Mouse (Mus musculus) limb, embryonic 10.5 days (tissue): Measurements from ENCODE around the gene Atp6v0e2. TPM values are rescaled to one million over a fixed set of nuclear protein-coding genes. Genes with fewer than 3 reads are reported as not detected.

Experiments
- DNase-seq: peaks from one replicate; pipeline ENCODE4 v3.0.0-alpha.2; 2017; ENCODE audit warnings: low spot score
- H3K27ac ChIP-seq: fragments of 300-500 bp; sonication (generic); 2 replicates; pipeline ENCODE4 v1.5.1; 2016; ENCODE audit warnings: mild to moderate bottlenecking
- H3K27me3 ChIP-seq: fragments of 300-500 bp; sonication (generic); 2 replicates; pipeline ENCODE4 v1.6.1; 2016; ENCODE audit warnings: low read depth, mild to moderate bottlenecking; ENCODE audit not compliant: poor library complexity, severe bottlenecking
- H3K36me3 ChIP-seq: fragments of 300-500 bp; sonication (generic); 2 replicates; pipeline ENCODE4 v1.6.1; 2016; ENCODE audit warnings: mild to moderate bottlenecking, moderate library complexity
- H3K4me1 ChIP-seq: fragments of 300-500 bp; sonication (generic); 2 replicates; pipeline ENCODE4 v1.6.1; 2016
- H3K4me3 ChIP-seq: fragments of 300-500 bp; sonication (generic); 2 replicates; pipeline ENCODE4 v1.5.1; 2016; ENCODE audit warnings: mild to moderate bottlenecking, moderate library complexity
- H3K9me3 ChIP-seq: fragments of 300-500 bp; sonication (generic); replicated peaks from 2 replicates; pipeline ENCODE4 v1.6.1; 2016; ENCODE audit warnings: mild to moderate bottlenecking
- WGBS: fragments of 180-500 bp; shearing (Covaris S2); methylation state at CpG from one replicate; pipeline ENCODE4 v1.1.7; 2016; 5-methylcytosine and 5-hydroxymethylcytosine counted together
- polyA plus RNA-seq: library from polyadenylated mRNA; unstranded; fragments of >200 nt; fragmentation: Nextera tagmentation; extraction: Ambion mirVana; gene quantifications from 2 replicates; pipeline ENCODE4 v1.2.1, GENCODE M21; 2016

The Atp6v0e2 gene
- polyA plus RNA-seq, 1 experiment from 2014 or later = 4.8 TPM

GRCm38 (mm10) chr6:48545251-48545650, 7.8 kb downstream of the Atp6v0e2 start:
- no peak for DNase-seq
- Histone ChIP-seq H3K9me3 (no peaks in the 10 kb centered on the region), H3K27ac (peak overlapping the region; percentile 42; the same call in 1 of the 2 replicates), H3K4me3 (no peak overlapping the region), H3K4me1 (peaks cover 56% of the 10 kb centered on the region), H3K27me3 (no peaks in the 10 kb centered on the region), H3K36me3 (no peaks in the 10 kb centered on the region)
- WGBS = 78% methylated on average over 5 of the region's 5 CpGs

- DNase-seq = peak; percentile 69
- Histone ChIP-seq H3K36me3 (no peaks in the 10 kb centered on the region), H3K4me3 (no peak overlapping the region), H3K4me1 (peaks cover 46% of the 10 kb centered on the region), H3K27ac (peak overlapping the region; percentile 61), H3K9me3 (no peaks in the 10 kb centered on the region), H3K27me3 (no peaks in the 10 kb centered on the region)
- 57% methylated on average over 1 of the region's 1 CpGs for WGBS
Measured at GRCm38 (mm10) chr6:48546271-48546670, 8.9 kb downstream of the Atp6v0e2 start.

GRCm38 (mm10) chr6:48546858-48547257, 9.4 kb downstream of the Atp6v0e2 start:
- Histone ChIP-seq H3K4me3 (no peak overlapping the region), H3K36me3 (no peaks in the 10 kb centered on the region), H3K9me3 (no peaks in the 10 kb centered on the region), H3K27me3 (no peaks in the 10 kb centered on the region), H3K4me1 (peaks cover 40% of the 10 kb centered on the region), H3K27ac (peak overlapping the region; percentile 61)
- DNase-seq = no peak
- WGBS = 63% methylated on average over 4 of the region's 4 CpGs

GRCm38 (mm10) chr6:48548314-48548713, 10.9 kb downstream of the Atp6v0e2 start:
- H3K9me3 ChIP-seq = no peaks in the 10 kb centered on the region
- WGBS = 86% methylated on average over 6 of the region's 6 CpGs
- H3K27me3 ChIP-seq = no peaks in the 10 kb centered on the region
- no peaks in the 10 kb centered on the region for H3K36me3 ChIP-seq
- H3K4me3 ChIP-seq = no peak overlapping the region
- H3K4me1 ChIP-seq = peaks cover 25% of the 10 kb centered on the region
- H3K27ac ChIP-seq = peak overlapping the region; percentile 54
- DNase-seq = no peak

- DNase-seq = no peak
- Histone ChIP-seq H3K4me1 (peaks cover 21% of the 10 kb centered on the region), H3K36me3 (peaks cover 12% of the 10 kb centered on the region), H3K9me3 (no peaks in the 10 kb centered on the region), H3K27ac (no peak overlapping the region), H3K4me3 (no peak overlapping the region), H3K27me3 (no peaks in the 10 kb centered on the region)
- 47% methylated on average over 4 of the region's 4 CpGs for WGBS
Measured at GRCm38 (mm10) chr6:48552918-48553317, 15.5 kb downstream of the Atp6v0e2 start.

- no peaks in the 10 kb centered on the region for H3K27me3 ChIP-seq
- DNase-seq = no peak
- peaks cover 12% of the 10 kb centered on the region for H3K36me3 ChIP-seq
- H3K9me3 ChIP-seq = no peaks in the 10 kb centered on the region
- 88% methylated on average over 4 of the region's 4 CpGs for WGBS
- peak overlapping the region; percentile 93 for H3K27ac ChIP-seq
- H3K4me3 ChIP-seq = peak overlapping the region; percentile 62
- H3K4me1 ChIP-seq = peaks cover 21% of the 10 kb centered on the region
Measured at GRCm38 (mm10) chr6:48553819-48554218, 16.4 kb downstream of the Atp6v0e2 start.

GRCm38 (mm10) chr6:48554280-48555103, 17.1 kb downstream of the Atp6v0e2 start, which contains the start of gene Lrrc61:
Gene Lrrc61 (plus strand): TSS chr6:48554796.
- Histone ChIP-seq H3K9me3 (no peaks in the 10 kb centered on the region), H3K4me1 (peaks cover 21% of the 10 kb centered on the region), H3K4me3 (peak within 1 kb of the TSS; percentile 62), H3K27me3 (no peaks in the 10 kb centered on the region), H3K36me3 (peaks cover 12% of the 10 kb centered on the region), H3K27ac (peak within 1 kb of the TSS; percentile 93)
- peak; percentile 91 for DNase-seq
- 2% methylated on average over 39 of the region's 39 CpGs for WGBS

GRCm38 (mm10) chr6:48555104-48555890, 17.9 kb downstream of the Atp6v0e2 start:
- peak; percentile 48 for DNase-seq
- H3K9me3 ChIP-seq = no peaks in the 10 kb centered on the region
- no peaks in the 10 kb centered on the region for H3K27me3 ChIP-seq
- H3K27ac ChIP-seq = peak overlapping the region; percentile 93
- 38% methylated on average over 14 of the region's 14 CpGs for WGBS
- H3K4me3 ChIP-seq = peak overlapping the region; percentile 62
- peaks cover 12% of the 10 kb centered on the region for H3K36me3 ChIP-seq
- H3K4me1 ChIP-seq = peaks cover 21% of the 10 kb centered on the region

- H3K4me3 ChIP-seq = no peak overlapping the region; the same call in 1 of the 2 replicates
- WGBS = 89% methylated on average over 3 of the region's 3 CpGs
- peaks cover 21% of the 10 kb centered on the region for H3K4me1 ChIP-seq
- peak overlapping the region; percentile 93; the same call in 1 of the 2 replicates for H3K27ac ChIP-seq
- no peaks in the 10 kb centered on the region for H3K9me3 ChIP-seq
- H3K36me3 ChIP-seq = peaks cover 12% of the 10 kb centered on the region
- H3K27me3 ChIP-seq = no peaks in the 10 kb centered on the region
- DNase-seq = no peak
Measured at GRCm38 (mm10) chr6:48555956-48556355, 18.5 kb downstream of the Atp6v0e2 start.

GRCm38 (mm10) chr6:48565693-48566310, 28.4 kb downstream of the Atp6v0e2 start:
- no peak for DNase-seq
- H3K36me3 ChIP-seq = peaks cover 42% of the 10 kb centered on the region
- WGBS = 95% methylated on average over 4 of the region's 4 CpGs

GRCm38 (mm10) chr6:48566312-48566711, 28.9 kb downstream of the Atp6v0e2 start:
- peak overlapping the region; percentile 38; the same call in 1 of the 2 replicates for H3K27ac ChIP-seq
- no peaks in the 10 kb centered on the region for H3K9me3 ChIP-seq
- H3K27me3 ChIP-seq = no peaks in the 10 kb centered on the region
- H3K4me3 ChIP-seq = no peak overlapping the region
- 93% methylated on average over 5 of the region's 5 CpGs for WGBS
- no peak for DNase-seq
- H3K4me1 ChIP-seq = 0 out of 2 replicates have a peak, but pooled peaks cover 5% of the 10 kb centered on the region
- peaks cover 42% of the 10 kb centered on the region for H3K36me3 ChIP-seq

More at GRCm38 (mm10) chr6:48565693-48566310, 28.4 kb downstream of the Atp6v0e2 start:
- 0 out of 2 replicates have a peak, but pooled peaks cover 5% of the 10 kb centered on the region for H3K4me1 ChIP-seq
- H3K9me3 ChIP-seq = no peaks in the 10 kb centered on the region
- 0 out of 2 replicates have a peak overlapping the region, but pooled peaks have one; percentile 10 for H3K27ac ChIP-seq
- no peaks in the 10 kb centered on the region for H3K27me3 ChIP-seq
- no peak overlapping the region for H3K4me3 ChIP-seq
